Mouse (Mus musculus): ENCODE results near the gene Tbc1d10c.

- TF ChIP-seq CTCF (IDR thresholded peaks at IDR 0.05; ENCODE audit: low read depth, low read length) (no peak), POLR2AphosphoS5 (IDR thresholded peaks at IDR 0.05; ENCODE audit: insufficient replicate concordance, low read depth, low read length) (no peak), TAL1 (conservative IDR thresholded peaks at IDR 0.05; ENCODE audit: low read depth, low read length) (no peak)
Observed at GRCm38 (mm10) chr19:4156073-4156579, 35.0 kb downstream of the Tbc1d10c start.

Measured in G1E (cell line).